Comparison of ENCODE assay signal across 9 mouse cellular contexts in the genomic region with DNA sequence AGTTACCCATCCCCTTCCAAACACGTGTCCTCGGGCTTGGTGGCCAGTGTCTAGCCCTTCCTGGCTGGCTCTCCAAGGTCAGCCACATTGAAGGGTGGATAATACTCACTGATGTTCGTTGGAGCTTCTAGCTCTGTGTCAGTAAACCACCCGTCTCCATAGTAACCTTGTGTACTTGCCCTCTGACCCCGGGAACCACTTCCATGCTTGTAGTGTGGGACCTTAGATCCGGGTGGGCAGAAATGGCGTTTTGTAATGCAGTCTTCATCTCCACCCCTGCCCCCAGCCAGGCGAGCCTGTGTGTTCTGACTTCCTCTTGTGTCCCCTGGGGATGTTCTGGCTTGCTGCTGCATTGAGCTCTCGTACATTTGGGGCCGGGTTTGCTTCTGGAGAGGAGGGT. TPM values are rescaled to one million over a fixed set of nuclear protein-coding genes. Genes with fewer than 3 reads are reported as not detected.
DNase-seq lines count a peak whose midpoint lies in the region; ATAC-seq lines count a peak whose summit lies in the region.
"Had no signal": no experiment of that assay in that cellular context is flagged by ENCODE, and none has a peak within 500 bp of the region (broad histone marks: within the 10 kb centered on the region; RNA-seq: fewer than 3 reads in every experiment).

No protein-coding gene starts in this region.

- WGBS in embryonic facial prominence, embryonic 11.5 days, result 21% methylated on average over 10 of the region's 10 CpGs
- 16% methylated on average over 10 of the region's 10 CpGs for WGBS in kidney, embryonic 16.5 days
- WGBS in midbrain, embryonic 14.5 days, result 31% methylated on average over 10 of the region's 10 CpGs

- H3K9ac ChIP-seq in embryonic facial prominence, embryonic 11.5 days (replicated peaks; ENCODE audit: low read length), result no peak overlapping the region
- H3K9ac ChIP-seq in kidney, embryonic 16.5 days (replicated peaks; ENCODE audit: low read length), result 0 out of 2 replicates have a peak overlapping the region, but pooled peaks have one; percentile 5
- no peak overlapping the region for H3K9ac ChIP-seq in midbrain, embryonic 14.5 days (replicated peaks; ENCODE audit: low read length)

- H3K9me3 ChIP-seq in embryonic facial prominence, embryonic 11.5 days (replicated peaks; ENCODE audit: control insufficient read depth, low read length), result no peaks in the 10 kb centered on the region
- no peaks in the 10 kb centered on the region for H3K9me3 ChIP-seq in kidney, embryonic 16.5 days (ENCODE audit: low read length)
- H3K9me3 ChIP-seq in midbrain, embryonic 14.5 days (ENCODE audit: control insufficient read depth, low read length), result no peaks in the 10 kb centered on the region
- H3K9me3 ChIP-seq: G1E had no signal

- no peak overlapping the region for H3K27ac ChIP-seq in embryonic facial prominence, embryonic 11.5 days (replicated peaks; ENCODE audit: low read depth, low read length)
- H3K27ac ChIP-seq in kidney, embryonic 16.5 days (ENCODE audit: low read length), result peak overlapping the region; percentile 45
- 0 out of 2 replicates have a peak overlapping the region, but pooled peaks have one; percentile 26 for H3K27ac ChIP-seq in midbrain, embryonic 14.5 days (replicated peaks; ENCODE audit: low read depth, low read length)

- DNase-seq in gastrocnemius, postnatal 14 days, result peak; percentile 34
- DNase-seq in gastrocnemius, adult 8-10 months (ENCODE audit: low spot score in 2 of 2), result no peak
- DNase-seq in embryonic facial prominence, embryonic 11.5 days (ENCODE audit: low spot score), result peak; percentile 30
- peak; percentile 31 for DNase-seq in midbrain, embryonic 14.5 days
- DNase-seq in left cerebral cortex, adult 8-10 months (ENCODE audit: low spot score in 2 of 2), result no peak
- no peak for DNase-seq in urinary bladder, postnatal 14 days (ENCODE audit: low spot score)

- intact Hi-C loops in gastrocnemius, postnatal 14 days (cut with DNase I; ENCODE audit: low total_unique reads), result no loop called here

- peaks cover 20% of the 10 kb centered on the region for H3K4me1 ChIP-seq in embryonic facial prominence, embryonic 11.5 days (ENCODE audit: control insufficient read depth, insufficient read depth, low read length)
- peaks cover 75% of the 10 kb centered on the region for H3K4me1 ChIP-seq in kidney, embryonic 16.5 days (ENCODE audit: insufficient read depth, low read length)
- peaks cover 34% of the 10 kb centered on the region for H3K4me1 ChIP-seq in midbrain, embryonic 14.5 days (ENCODE audit: control insufficient read depth, insufficient read depth, low read length)

- H3K4me2 ChIP-seq in embryonic facial prominence, embryonic 11.5 days (ENCODE audit: low read depth, low read length), result no peak overlapping the region
- peak overlapping the region; percentile 14; the same call in 1 of the 2 replicates for H3K4me2 ChIP-seq in kidney, embryonic 16.5 days (replicated peaks; ENCODE audit: low read depth, low read length)
- H3K4me2 ChIP-seq in midbrain, embryonic 14.5 days (ENCODE audit: low read length), result no peak overlapping the region

- H3K4me3 ChIP-seq in embryonic facial prominence, embryonic 11.5 days (ENCODE audit: low read depth, low read length), result no peak overlapping the region
- H3K4me3 ChIP-seq in kidney, embryonic 16.5 days (ENCODE audit: low read length), result no peak overlapping the region
- no peak overlapping the region for H3K4me3 ChIP-seq in midbrain, embryonic 14.5 days (replicated peaks; ENCODE audit: low read depth, low read length)

- no peaks in the 10 kb centered on the region for H3K36me3 ChIP-seq in embryonic facial prominence, embryonic 11.5 days (replicated peaks; ENCODE audit: control insufficient read depth, insufficient read depth, low read depth, low read length)
- peaks cover 3% of the 10 kb centered on the region; the same call in 1 of the 2 replicates for H3K36me3 ChIP-seq in kidney, embryonic 16.5 days (ENCODE audit: insufficient read depth, low read length)
- peaks cover 14% of the 10 kb centered on the region; the same call in 1 of the 2 replicates for H3K36me3 ChIP-seq in midbrain, embryonic 14.5 days (ENCODE audit: control insufficient read depth, insufficient read depth, low read length)

- no peak for ATAC-seq in embryonic facial prominence, embryonic 11.5 days (replicated peaks; ENCODE audit: insufficient number of reproducible peaks, low FRiP score, low TSS enrichment, low read depth)
- 0 out of 2 replicates have a peak, but pooled peaks have one; percentile 4 for ATAC-seq in kidney, embryonic 16.5 days (ENCODE audit: low FRiP score, low TSS enrichment)
- ATAC-seq in midbrain, embryonic 14.5 days (ENCODE audit: low FRiP score, low TSS enrichment), result no peak
- no peak for ATAC-seq in CD4-positive, CD25-positive, alpha-beta regulatory T cell, adult 4 months

- H3K27me3 ChIP-seq in embryonic facial prominence, embryonic 11.5 days (ENCODE audit: control insufficient read depth, insufficient read depth, low read length), result no peaks in the 10 kb centered on the region
- H3K27me3 ChIP-seq in kidney, embryonic 16.5 days (ENCODE audit: insufficient read depth, low read length), result no peaks in the 10 kb centered on the region
- H3K27me3 ChIP-seq in midbrain, embryonic 14.5 days (ENCODE audit: control insufficient read depth, insufficient read depth, low read length), result no peaks in the 10 kb centered on the region

RNA-seq across cellular contexts. Expression of gene Fam222a, which starts 28.8 kb away (rescaled TPM):
- under 1 TPM; 0.49 to 0.96 TPM for total RNA-seq in gastrocnemius, postnatal 14 days (2021)
- total RNA-seq in gastrocnemius, adult 8-10 months (2022), result under 1 TPM; 0.07 to 0.34 (median 0.30) TPM
- polyA plus RNA-seq in embryonic facial prominence, embryonic 11.5 days (2014; fragmentation: Nextera tagmentation; extraction: Ambion mirVana), result 2.5 and 2.7 TPM in 2 replicates
- 4.1 and 4.5 TPM in 2 replicates for polyA plus RNA-seq in kidney, embryonic 16.5 days (2015; fragmentation: Nextera tagmentation; extraction: Ambion mirVana)
- polyA plus RNA-seq in midbrain, embryonic 14.5 days (2014; fragmentation: Nextera tagmentation; extraction: Ambion mirVana), result 5.7 and 7.0 TPM in 2 replicates
- not detected for polyA plus RNA-seq in CD4-positive, CD25-positive, alpha-beta regulatory T cell, adult 4 months (2017; shearing (Covaris generic))
- total RNA-seq in left cerebral cortex, adult 8-10 months (2022), result 10 to 100 TPM in 3 of 4 experiments, 1 to 10 TPM in 1; 8.6 to 12.8 (median 11.6) TPM

Comparison
In these comparisons a context has a peak if more than half of its experiments do, and no peak if none do; other contexts are left out.
1. DNase-seq: peak in gastrocnemius, postnatal 14 days (single experiment), embryonic facial prominence, embryonic 11.5 days (single experiment) and midbrain, embryonic 14.5 days (single experiment); none in gastrocnemius, adult 8-10 months (0 of 2), left cerebral cortex, adult 8-10 months (0 of 2) and urinary bladder, postnatal 14 days (single experiment).